Mouse (Mus musculus) kidney, postnatal 0 days (tissue): Measurements from ENCODE around the gene Zbtb38. TPM values are rescaled to one million over a fixed set of nuclear protein-coding genes. Genes with fewer than 3 reads are reported as not detected.
A peak's percentile ranks its signal among the peaks of the same experiment; 100 is the strongest.

ENCODE experiments used
- ATAC-seq: fragments of 200-750 bp; cut with Nextera tagmentation; replicated peaks from 2 replicates; pipeline ENCODE4 v1.8.0; 2017; ENCODE audit warnings: low read depth, moderate number of reproducible peaks, moderate TSS enrichment, moderate library complexity; ENCODE audit not compliant: low FRiP score
- DNase-seq: peaks from one replicate; pipeline ENCODE4 v3.0.0-alpha.2; 2016; ENCODE audit warnings: low spot score
- H3K27ac ChIP-seq: fragments of 300-500 bp; sonication (generic); 2 replicates; pipeline ENCODE4 v1.5.1; 2014; ENCODE audit warnings: mild to moderate bottlenecking
- H3K27me3 ChIP-seq: fragments of 300-500 bp; sonication (generic); 2 replicates; pipeline ENCODE4 v1.6.1; 2014; ENCODE audit warnings: low read length, mixed read lengths; ENCODE audit not compliant: insufficient read depth
- H3K36me3 ChIP-seq: fragments of 300-500 bp; sonication (generic); 2 replicates; pipeline ENCODE4 v1.6.1; 2014; ENCODE audit warnings: low read length, mixed read lengths; ENCODE audit not compliant: insufficient read depth
- H3K4me1 ChIP-seq: fragments of 300-500 bp; sonication (generic); replicated peaks from 2 replicates; pipeline ENCODE4 v1.6.1; 2014; ENCODE audit warnings: antibody characterized with exemption, low read length, mixed read lengths; ENCODE audit not compliant: insufficient read depth
- H3K4me2 ChIP-seq: fragments of 300-500 bp; sonication (generic); 2 replicates; pipeline ENCODE4 v1.6.1; 2014; ENCODE audit warnings: mild to moderate bottlenecking, low read length, moderate library complexity, mixed read lengths
- H3K4me3 ChIP-seq: fragments of 300-500 bp; sonication (generic); replicated peaks from 2 replicates; pipeline ENCODE4 v1.5.1; 2014; ENCODE audit warnings: low read depth, low read length
- H3K9ac ChIP-seq: fragments of 300-500 bp; sonication (generic); 2 replicates; pipeline ENCODE4 v1.6.1; 2014; ENCODE audit warnings: low read depth, low read length
- H3K9me3 ChIP-seq: fragments of 300-500 bp; sonication (generic); replicated peaks from 2 replicates; pipeline ENCODE4 v1.6.1; 2016; ENCODE audit warnings: low read length, inconsistent platforms, mixed read lengths
- CTCF ChIP-seq: IDR thresholded peaks from 2 replicates; pipeline ENCODE4 v1.5.1; 2016; ENCODE audit warnings: antibody characterized with exemption, low read depth, mild to moderate bottlenecking, moderate library complexity
- WGBS: fragments of 180-500 bp; shearing (Covaris S2); extraction: QIAGEN DNeasy Blood & Tissue Kit; methylation state at CpG from one replicate; pipeline ENCODE4 v1.1.7; 2014; 5-methylcytosine and 5-hydroxymethylcytosine counted together
- polyA plus RNA-seq: library from polyadenylated mRNA; unstranded; fragments of >200 nt; fragmentation: Nextera tagmentation; extraction: Ambion mirVana; gene quantifications from 2 replicates; pipeline ENCODE4 v1.2.1, GENCODE M21; 2015

Gene Zbtb38
- polyA plus RNA-seq, 1 experiment from 2014 or later, result 28.3 TPM

DNA sequence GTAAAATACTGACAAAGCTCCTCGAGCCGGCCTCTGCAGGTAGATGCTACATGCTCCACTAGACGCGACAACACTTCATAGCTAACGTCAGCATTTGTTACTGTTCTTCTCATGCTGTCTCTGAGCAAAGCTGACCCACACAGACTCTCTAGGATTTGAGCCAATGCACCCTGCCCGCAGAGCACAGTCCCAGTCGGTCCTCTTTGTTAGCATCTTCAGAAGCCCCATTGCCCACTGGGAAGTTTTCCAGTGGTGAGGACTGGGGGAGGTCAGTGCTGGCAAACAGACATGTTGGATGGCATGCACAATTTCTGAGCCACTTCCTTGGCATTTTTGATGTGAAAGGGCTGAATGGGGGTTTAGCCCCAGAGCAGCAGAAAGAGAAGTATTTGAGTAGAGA lies 113.2 kb downstream of the Zbtb38 start:
- 63% methylated on average over 7 of the region's 7 CpGs for WGBS
- Histone ChIP-seq H3K36me3 (no peaks in the 10 kb centered on the region), H3K27ac (peak overlapping the region; percentile 21; the same call in 1 of the 2 replicates), H3K4me1 (no peaks in the 10 kb centered on the region), H3K4me2 (no peak overlapping the region), H3K4me3 (no peak overlapping the region), H3K9me3 (no peaks in the 10 kb centered on the region), H3K9ac (no peak overlapping the region), H3K27me3 (no peaks in the 10 kb centered on the region)
- no peak for TF ChIP-seq CTCF
- DNase-seq (no peak), ATAC-seq (0 out of 2 replicates have a peak, but pooled peaks have one; percentile 41)

DNA sequence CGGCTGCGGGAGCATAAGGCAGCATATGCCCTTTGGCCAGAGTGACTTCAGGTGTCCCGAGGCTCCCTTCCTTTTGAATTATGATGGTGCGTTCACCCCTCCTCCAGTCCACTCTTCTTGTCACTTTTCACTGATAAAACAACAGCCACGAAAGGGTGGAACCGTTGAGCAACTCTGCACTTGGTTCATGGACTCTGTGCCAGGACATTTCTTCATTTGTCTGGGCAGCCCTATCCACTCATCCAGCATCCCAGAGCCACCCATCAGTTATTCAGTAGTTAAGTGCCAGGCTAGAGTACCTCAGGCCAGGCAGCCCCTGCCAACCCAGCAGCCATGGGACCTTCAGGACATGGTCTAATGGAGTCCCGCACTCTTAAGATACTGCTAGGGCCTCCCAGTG lies 114.1 kb downstream of the Zbtb38 start:
- H3K27ac ChIP-seq, result peak overlapping the region; percentile 70; the same call in 1 of the 2 replicates
- H3K4me3 ChIP-seq, result no peak overlapping the region
- no peaks in the 10 kb centered on the region for H3K9me3 ChIP-seq
- no peak for DNase-seq
- ATAC-seq, result peak; percentile 58
- no peaks in the 10 kb centered on the region for H3K27me3 ChIP-seq
- no peak for TF ChIP-seq CTCF
- no peak overlapping the region for H3K4me2 ChIP-seq
- no peak overlapping the region for H3K9ac ChIP-seq
- no peaks in the 10 kb centered on the region for H3K4me1 ChIP-seq
- no peaks in the 10 kb centered on the region for H3K36me3 ChIP-seq
- 58% methylated on average over 7 of the region's 7 CpGs for WGBS

DNA sequence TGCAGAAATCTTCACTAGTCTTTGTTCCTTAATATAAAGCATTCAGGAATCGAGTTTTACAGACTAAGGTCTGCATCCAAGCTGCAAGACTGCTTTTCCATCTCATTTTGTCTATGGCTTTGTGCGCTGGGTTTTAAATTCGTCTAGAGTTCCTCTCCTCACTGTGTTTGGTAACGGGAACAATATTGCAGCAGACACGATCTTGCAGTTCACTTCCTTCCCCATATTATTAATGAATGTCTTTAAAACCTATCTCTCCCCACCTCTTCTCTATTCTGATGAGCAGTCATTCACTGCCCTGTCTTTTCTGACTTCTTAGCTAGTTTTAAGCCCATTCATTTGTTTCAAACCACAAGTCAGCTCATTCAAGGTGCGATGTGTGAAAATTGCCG lies 115.5 kb downstream of the Zbtb38 start:
- ATAC-seq, result no peak
- Histone ChIP-seq H3K36me3 (no peaks in the 10 kb centered on the region), H3K9me3 (no peaks in the 10 kb centered on the region), H3K27ac (no peak overlapping the region), H3K4me3 (no peak overlapping the region), H3K27me3 (no peaks in the 10 kb centered on the region), H3K4me2 (no peak overlapping the region), H3K9ac (no peak overlapping the region), H3K4me1 (peaks cover 3% of the 10 kb centered on the region)
- 74% methylated on average over 7 of the region's 7 CpGs for WGBS
- no peak for DNase-seq
- no peak for TF ChIP-seq CTCF

DNA sequence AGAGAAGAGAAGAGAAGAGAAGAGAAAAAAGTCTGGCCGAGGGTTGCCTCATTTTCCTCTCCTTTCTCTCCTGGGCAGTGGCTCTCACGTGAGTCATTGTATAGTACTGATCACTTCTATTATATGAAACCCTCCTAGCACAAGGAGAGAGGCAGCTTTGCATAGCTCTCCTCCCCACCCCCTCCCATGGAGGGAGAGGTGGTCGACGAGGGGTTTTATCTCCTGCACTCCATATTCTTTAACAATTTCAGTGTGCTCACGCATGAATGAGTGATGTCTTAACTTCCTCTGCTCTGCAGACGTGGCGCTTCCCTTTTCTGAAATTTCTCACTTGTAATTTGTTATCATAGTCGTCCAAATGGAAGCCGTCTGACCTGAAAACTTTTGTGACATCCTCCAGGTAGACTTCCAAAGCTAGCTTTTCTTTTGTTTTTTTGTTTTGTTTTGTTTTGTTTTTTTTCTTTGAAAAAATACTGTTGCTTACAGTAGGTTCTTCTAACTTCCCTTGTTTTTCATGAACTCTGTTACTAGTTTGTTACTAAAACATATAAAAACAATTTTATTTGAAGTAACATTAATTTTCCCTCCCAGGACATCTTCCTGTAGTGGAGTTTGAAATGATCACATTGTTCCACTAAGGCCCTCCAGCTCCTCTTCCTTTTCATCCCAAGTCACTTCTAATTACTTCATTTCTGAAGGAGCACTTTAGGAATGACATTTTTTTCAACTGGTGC lies 116.0 kb downstream of the Zbtb38 start:
- Histone ChIP-seq H3K36me3 (no peaks in the 10 kb centered on the region), H3K27ac (no peak overlapping the region), H3K4me1 (peaks cover 9% of the 10 kb centered on the region), H3K9me3 (no peaks in the 10 kb centered on the region), H3K4me3 (no peak overlapping the region), H3K9ac (no peak overlapping the region), H3K4me2 (no peak overlapping the region), H3K27me3 (no peaks in the 10 kb centered on the region)
- ATAC-seq (no peak), DNase-seq (no peak)
- TF ChIP-seq CTCF, result no peak
- WGBS, result 51% methylated on average over 9 of the region's 9 CpGs

DNA sequence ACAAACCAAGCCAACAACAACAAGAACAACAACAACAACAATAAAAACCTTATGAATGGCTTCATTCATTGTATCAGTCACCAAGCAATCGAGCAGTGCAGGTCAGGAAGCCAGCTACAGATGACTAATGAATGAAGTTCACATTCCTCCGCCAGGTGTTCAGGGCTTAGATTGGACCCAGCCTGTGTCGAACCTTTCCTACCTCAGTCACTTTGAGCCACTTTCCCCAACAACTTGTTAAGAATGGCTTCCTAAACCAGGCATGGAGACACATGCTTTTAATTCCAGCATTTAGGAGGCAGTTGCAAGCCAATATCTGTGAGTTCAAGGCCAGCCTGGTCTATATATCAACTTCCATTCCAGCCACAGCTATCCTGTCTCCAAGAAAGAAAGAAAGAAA lies 116.7 kb downstream of the Zbtb38 start:
- no peaks in the 10 kb centered on the region for H3K27me3 ChIP-seq
- no peaks in the 10 kb centered on the region for H3K36me3 ChIP-seq
- WGBS, result 61% methylated on average over 3 of the region's 3 CpGs
- TF ChIP-seq CTCF, result no peak
- no peak overlapping the region for H3K27ac ChIP-seq
- DNase-seq (no peak), ATAC-seq (no peak)
- H3K9ac ChIP-seq, result no peak overlapping the region
- H3K4me1 ChIP-seq, result peaks cover 10% of the 10 kb centered on the region
- no peak overlapping the region for H3K4me3 ChIP-seq
- no peaks in the 10 kb centered on the region for H3K9me3 ChIP-seq
- H3K4me2 ChIP-seq, result no peak overlapping the region

DNA sequence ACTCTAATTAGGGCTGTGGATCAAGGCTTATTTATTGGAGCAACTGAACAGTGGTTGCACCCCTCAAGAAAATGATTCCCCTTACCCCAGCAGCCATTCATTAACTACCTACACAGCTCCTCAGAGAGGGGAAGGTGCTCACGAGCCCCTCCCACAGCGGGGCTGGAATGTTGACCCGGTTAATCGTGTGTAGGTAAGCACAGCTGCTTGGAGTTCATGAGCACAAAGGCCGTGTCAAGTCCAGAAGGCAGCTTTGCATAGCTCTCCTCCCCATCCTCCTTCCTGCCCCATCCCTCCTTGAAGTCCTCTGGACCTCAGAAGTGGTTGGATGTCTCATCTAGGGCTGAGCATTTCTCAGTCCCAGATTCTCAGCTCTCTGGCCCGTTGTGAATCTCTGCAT lies 117.5 kb downstream of the Zbtb38 start:
- no peak for DNase-seq
- WGBS, result 38% methylated on average over 6 of the region's 6 CpGs

More for the DNA sequence above, 117.5 kb downstream of the Zbtb38 start:
- Histone ChIP-seq H3K9me3 (no peaks in the 10 kb centered on the region), H3K27me3 (no peaks in the 10 kb centered on the region), H3K4me1 (peaks cover 10% of the 10 kb centered on the region), H3K36me3 (no peaks in the 10 kb centered on the region), H3K27ac (peak overlapping the region; percentile 57; the same call in 1 of the 2 replicates), H3K4me3 (no peak overlapping the region), H3K9ac (no peak overlapping the region), H3K4me2 (no peak overlapping the region)
- ATAC-seq, result peak; percentile 14
- no peak for TF ChIP-seq CTCF
